Mouse (Mus musculus) T-helper 2 cell (primary cell): Measurements from ENCODE around the gene Mn1.

ENCODE experiments used
- in situ Hi-C: fragments of 300-600 bp; cut with MboI, MseI; formaldehyde crosslinking; loops from one replicate; pipeline ENCODE4 v1.15.1; 2025; ENCODE audit warnings: high pct_unique_total_duplicates

Mn1 gene

DNA sequence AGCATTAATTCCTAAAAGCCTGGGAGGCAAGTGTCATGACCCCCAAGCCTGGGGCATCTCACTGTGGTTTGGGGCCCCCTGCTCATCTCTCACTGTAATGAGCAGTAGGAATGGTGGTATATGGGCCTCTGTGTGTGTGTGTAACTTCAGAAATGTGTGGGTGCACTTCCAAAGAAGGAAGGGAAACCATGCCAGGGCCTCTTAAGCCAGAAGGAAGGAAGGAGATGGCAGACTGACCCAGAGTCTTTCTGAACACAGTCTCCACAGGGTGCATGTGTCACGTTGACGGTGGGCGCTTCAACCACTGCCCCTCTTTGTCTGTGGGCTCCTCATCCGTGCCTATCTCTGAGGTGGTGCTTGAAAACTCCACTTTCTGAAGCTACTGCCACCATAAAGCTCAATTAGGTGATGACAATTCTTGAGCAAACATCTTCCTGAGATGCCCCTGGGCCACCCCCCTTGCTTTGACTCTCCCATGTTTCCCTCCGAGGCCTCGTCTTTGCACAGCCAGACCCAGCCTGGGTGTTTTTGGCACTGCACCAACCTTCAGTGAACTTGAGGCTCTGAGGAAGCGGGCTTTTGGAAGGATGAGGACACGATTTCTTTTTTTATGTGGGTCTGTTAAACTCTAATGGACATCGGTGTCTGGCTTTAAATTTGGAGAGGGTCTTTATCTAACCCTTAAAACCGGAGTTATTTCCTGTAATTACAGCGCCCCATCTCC, 14.0 kb downstream of the Mn1 start:
- in situ Hi-C loops: no loop called here

DNA sequence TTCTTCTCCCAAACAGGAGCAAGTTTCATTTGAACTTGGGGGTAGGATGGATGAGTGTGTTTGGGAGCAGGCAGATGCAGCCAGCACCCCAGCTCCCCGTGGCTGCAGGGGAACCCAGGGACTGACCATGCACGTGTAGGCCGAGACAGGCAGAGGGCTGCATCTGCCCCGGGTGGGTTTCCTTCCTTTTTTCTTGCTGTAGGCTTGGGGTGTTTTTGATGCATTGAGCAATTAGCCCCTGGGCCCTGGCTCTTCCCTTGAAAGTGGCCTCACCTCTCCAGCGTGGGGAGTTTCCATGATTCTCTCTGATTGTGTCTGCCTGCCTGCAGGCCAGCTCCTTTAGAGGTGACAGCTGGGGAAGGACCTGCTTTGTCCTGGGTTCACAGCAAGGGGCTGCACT, 15.7 kb downstream of the Mn1 start:
- in situ Hi-C loops: no loop called here

- in situ Hi-C loops: no loop called here
Measured at GRCm38 (mm10) chr5:111434342-111434842, 17.2 kb downstream of the Mn1 start.

- in situ Hi-C loops: no loop called here
Measured at GRCm38 (mm10) chr5:111436260-111436659, 19.1 kb downstream of the Mn1 start.

- in situ Hi-C loops: no loop called here
Measured at GRCm38 (mm10) chr5:111437205-111437604, 20.0 kb downstream of the Mn1 start.

DNA sequence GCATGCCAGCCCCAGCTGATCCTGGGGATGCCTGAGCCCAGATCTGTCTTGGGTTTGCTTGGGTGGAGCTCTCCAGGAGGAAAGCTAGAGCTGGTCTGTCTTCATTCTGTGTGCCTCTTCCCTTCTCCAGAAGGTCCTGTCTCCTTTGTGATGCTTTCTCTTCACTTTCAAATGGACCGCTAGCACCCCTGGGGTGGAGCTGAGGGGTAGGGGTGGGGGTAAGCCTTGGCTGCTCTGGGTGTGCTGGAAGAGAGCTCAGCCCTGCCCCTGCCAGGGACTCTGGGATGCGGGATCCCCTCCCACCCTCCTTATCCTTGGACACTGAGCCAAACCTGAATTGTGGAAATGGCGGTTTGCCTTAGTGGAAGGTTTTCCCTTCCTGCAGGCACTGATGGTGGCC, 21.2 kb downstream of the Mn1 start:
- in situ Hi-C loops: no loop called here

DNA sequence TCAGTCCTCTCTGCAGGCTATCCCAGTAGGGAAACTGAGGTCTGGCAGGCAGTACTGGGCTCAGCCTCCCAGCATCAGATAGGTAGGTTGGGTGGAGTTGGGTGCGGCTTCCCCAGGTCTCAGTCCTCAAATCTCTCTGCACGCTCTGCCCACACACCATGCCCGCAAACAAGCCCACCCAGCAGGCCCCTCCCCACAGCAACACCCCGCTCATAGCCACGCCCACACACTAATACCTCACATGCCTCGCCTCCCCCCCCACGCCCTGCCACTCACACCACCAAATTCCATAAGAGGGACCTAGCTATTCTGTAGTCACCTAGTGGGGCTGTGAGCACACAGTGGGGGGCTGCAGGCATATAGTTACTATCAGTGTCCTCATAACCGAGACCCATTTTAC, 21.7 kb downstream of the Mn1 start:
- in situ Hi-C loops: no loop called here

- in situ Hi-C loops: no loop called here
Measured at GRCm38 (mm10) chr5:111440264-111440663, 23.1 kb downstream of the Mn1 start.

GRCm38 (mm10) chr5:111442151-111442871, 25.1 kb downstream of the Mn1 start:
- in situ Hi-C loops: no loop called here

- in situ Hi-C loops: no loop called here
Measured at GRCm38 (mm10) chr5:111443636-111444035, 26.5 kb downstream of the Mn1 start.

DNA sequence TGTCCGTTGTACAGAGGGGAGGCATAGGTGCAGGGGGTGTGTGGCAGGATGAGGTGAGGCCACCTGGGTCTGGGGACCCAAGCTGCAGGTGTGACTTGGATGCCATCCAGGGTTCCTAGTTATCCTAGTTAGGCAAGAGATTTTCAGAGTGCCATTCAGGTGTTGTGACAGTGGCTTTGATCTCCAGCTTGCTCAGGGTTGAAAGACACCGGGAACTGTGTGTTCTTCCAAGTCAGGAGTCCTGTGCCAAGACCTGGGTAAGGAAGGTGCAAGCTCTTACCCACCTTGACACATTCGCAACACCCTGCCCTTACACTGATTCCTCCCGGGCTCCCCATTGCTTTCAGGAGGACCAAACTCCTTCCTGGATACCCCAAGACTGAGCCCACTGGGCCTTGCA, 27.2 kb downstream of the Mn1 start:
- in situ Hi-C loops: no loop called here

DNA sequence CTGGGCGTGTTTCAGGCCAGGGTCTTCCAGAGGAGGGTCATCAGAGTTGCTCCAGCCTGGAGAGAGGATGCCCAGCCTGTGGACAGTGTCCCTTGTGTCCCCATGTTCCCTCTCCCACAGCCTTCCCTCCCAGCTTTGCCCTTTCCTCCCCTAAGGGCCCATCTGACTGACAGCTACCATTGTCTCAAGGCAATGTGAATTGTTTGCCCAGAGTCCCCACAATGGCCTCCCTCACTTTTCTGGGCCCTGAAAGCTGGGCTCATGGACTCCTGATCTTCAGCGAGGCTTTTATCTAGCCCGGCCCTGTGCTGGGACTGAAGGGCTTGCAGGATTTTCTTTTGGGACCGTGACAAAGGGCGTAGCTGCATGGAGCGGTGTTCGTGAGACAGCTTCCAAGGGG, 29.5 kb downstream of the Mn1 start:
- in situ Hi-C loops: no loop called here

- in situ Hi-C loops: no loop called here
Measured at GRCm38 (mm10) chr5:111449700-111450099, 32.5 kb downstream of the Mn1 start.

DNA sequence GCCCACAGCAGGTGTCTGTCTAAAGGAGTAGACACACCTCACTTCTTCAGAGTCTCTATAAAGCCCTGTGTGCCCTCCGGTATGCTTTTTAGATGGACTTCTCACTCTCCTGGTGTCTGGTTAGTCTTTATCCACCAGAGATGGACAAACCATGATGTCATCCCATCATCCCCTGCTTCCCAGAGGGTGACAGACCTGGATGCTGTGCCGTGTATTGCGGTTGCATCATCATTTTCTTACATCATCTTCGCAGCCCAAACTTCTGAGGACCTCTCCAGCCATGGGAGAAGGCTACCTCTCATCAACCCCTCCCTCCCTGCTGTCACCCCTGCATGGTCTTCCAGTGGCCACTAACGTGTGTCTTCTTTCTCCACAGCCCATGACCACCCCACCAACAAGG, 37.1 kb downstream of the Mn1 start:
- in situ Hi-C loops: no loop called here

GRCm38 (mm10) chr5:111454876-111455275, 37.7 kb downstream of the Mn1 start:
- in situ Hi-C loops: no loop called here

DNA sequence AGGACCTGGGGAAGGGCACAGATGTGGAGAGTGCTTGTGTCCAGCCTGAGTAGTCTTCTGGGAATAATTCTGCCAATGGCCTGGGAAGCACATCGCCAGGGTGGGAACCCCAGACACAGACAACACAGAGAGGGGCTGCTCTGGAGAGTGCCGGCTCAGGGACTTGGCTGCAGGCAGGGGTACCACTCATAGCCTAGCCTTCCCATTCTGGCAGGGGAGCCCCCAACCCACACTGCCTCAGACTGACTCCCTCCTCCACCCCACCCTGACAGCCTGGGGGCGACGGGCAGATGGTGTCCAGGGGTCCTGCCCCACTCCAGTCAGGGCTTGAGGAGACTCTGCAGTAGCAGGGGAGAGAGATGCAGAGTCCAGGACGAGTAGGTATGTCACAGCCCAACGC, 41.5 kb downstream of the Mn1 start:
- in situ Hi-C loops: no loop called here

DNA sequence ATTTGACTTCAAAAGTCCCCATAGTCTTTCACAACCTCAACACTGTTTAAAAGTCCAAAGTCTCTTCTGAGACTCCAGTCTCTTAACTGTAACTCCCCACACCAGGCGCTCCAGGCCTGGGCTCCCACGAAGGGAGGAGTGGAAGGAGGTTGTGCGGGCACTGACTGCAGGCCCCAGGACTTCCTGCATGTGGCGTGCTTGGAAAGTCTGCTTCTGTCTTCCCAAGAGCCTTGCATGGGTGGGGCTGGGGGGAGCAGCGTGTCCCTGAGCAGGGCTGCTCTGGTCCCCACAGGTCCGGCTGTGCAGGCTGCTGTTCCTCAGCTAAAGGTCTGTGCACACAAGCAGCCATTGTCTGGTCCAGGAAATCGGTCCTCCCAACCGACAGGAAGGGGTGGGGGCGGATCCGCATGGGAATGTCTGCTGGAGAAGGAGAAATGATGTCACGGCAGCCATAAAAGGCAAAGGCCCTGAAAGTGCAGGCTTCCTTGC, 48.7 kb downstream of the Mn1 start:
- in situ Hi-C loops: no loop called here

GRCm38 (mm10) chr5:111466429-111466828, 49.3 kb downstream of the Mn1 start:
- in situ Hi-C loops: no loop called here

GRCm38 (mm10) chr5:111467699-111468098, 50.5 kb downstream of the Mn1 start:
- in situ Hi-C loops: no loop called here

DNA sequence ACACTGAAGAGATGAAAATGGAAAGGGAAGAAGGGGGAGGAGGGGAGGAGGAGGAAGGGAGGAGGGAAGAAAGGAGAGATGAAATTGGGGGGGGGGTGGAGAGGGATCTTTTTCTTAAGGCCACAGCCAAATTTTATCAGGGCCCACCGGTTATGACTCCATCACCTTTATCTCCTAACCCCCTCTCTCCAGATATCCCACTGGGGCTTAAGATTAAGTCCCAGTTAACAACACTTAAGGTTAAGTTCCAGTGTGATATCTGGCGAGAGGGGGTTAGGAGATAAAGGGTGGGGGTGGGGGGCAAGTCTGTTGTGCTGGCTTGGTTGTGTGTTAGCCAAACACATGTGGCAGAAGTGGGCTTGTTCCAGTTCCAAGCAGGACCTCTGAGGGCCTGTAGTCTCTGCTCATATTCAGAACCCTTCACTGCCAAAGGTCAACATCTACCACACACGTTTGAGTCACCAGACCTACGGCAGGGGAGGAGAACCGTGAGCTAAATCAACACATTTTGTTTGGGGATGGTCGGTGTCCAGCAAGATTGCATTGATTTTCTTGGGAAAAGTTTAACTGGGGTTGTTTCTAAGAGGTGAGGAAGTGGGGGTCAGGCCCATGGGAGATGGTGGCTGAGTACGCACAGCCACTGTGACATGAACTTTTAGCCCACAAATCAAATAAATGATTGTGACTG, 52.2 kb downstream of the Mn1 start:
- in situ Hi-C loops: no loop called here

GRCm38 (mm10) chr5:111470875-111471274, 53.7 kb downstream of the Mn1 start:
- in situ Hi-C loops: no loop called here

- in situ Hi-C loops: no loop called here
Measured at GRCm38 (mm10) chr5:111473425-111473824, 56.3 kb downstream of the Mn1 start.
